Mouse (Mus musculus) neural tube, embryonic 11.5 days (tissue): Measurements from ENCODE around the gene Aoc2. TPM values are rescaled to one million over a fixed set of nuclear protein-coding genes. Genes with fewer than 3 reads are reported as not detected.
"Not testable (repeated sequence)": the region's sequence is repeated elsewhere in the genome, so short reads cannot be mapped to it uniquely, and the experiment has no call there.

ENCODE experiments used
- ATAC-seq: fragments of 200-750 bp; cut with Nextera tagmentation; 2 replicates; pipeline ENCODE4 v1.8.0; 2017; ENCODE audit warnings: moderate number of reproducible peaks, mild to moderate bottlenecking, moderate TSS enrichment, moderate library complexity; ENCODE audit not compliant: insufficient read depth, low FRiP score, low TSS enrichment
- DNase-seq: peaks from one replicate; pipeline ENCODE4 v3.0.0-alpha.2; 2015; ENCODE audit warnings: low spot score
- H3K27ac ChIP-seq: fragments of 300-500 bp; sonication (generic); 2 replicates; pipeline ENCODE4 v1.5.1; 2014; ENCODE audit warnings: low read depth, mild to moderate bottlenecking, low read length
- H3K27me3 ChIP-seq: fragments of 300-500 bp; sonication (generic); 2 replicates; pipeline ENCODE4 v1.6.1; 2014; ENCODE audit warnings: mild to moderate bottlenecking, low read length, mixed read lengths; ENCODE audit not compliant: control insufficient read depth, insufficient read depth
- H3K36me3 ChIP-seq: fragments of 300-500 bp; sonication (generic); 2 replicates; pipeline ENCODE4 v1.6.1; 2014; ENCODE audit warnings: mild to moderate bottlenecking, low read length, moderate library complexity, mixed read lengths; ENCODE audit not compliant: control insufficient read depth, insufficient read depth
- H3K4me1 ChIP-seq: fragments of 300-500 bp; sonication (generic); 2 replicates; pipeline ENCODE4 v1.6.1; 2014; ENCODE audit warnings: low read length, mixed read lengths; ENCODE audit not compliant: control insufficient read depth, insufficient read depth
- H3K4me2 ChIP-seq: fragments of 300-500 bp; sonication (generic); 2 replicates; pipeline ENCODE4 v1.6.1; 2014; ENCODE audit warnings: low read depth, mild to moderate bottlenecking, moderate library complexity
- H3K4me3 ChIP-seq: fragments of 300-500 bp; sonication (generic); 2 replicates; pipeline ENCODE4 v1.5.1; 2014; ENCODE audit warnings: low read depth, low read length
- H3K9ac ChIP-seq: fragments of 300-500 bp; sonication (generic); 2 replicates; pipeline ENCODE4 v1.6.1; 2014; ENCODE audit warnings: mild to moderate bottlenecking, low read length
- H3K9me3 ChIP-seq: fragments of 300-500 bp; sonication (generic); 2 replicates; pipeline ENCODE4 v1.6.1; 2016; ENCODE audit warnings: low read length; ENCODE audit not compliant: control insufficient read depth
- WGBS: fragments of 180-500 bp; shearing (Covaris S2); extraction: QIAGEN DNeasy Blood & Tissue Kit; methylation state at CpG from one replicate; pipeline ENCODE4 v1.1.7; 2014; 5-methylcytosine and 5-hydroxymethylcytosine counted together
- polyA plus RNA-seq: library from polyadenylated mRNA; unstranded; fragments of >200 nt; fragmentation: Nextera tagmentation; extraction: Ambion mirVana; gene quantifications from 2 replicates; pipeline ENCODE4 v1.2.1, GENCODE M21; 2014

The Aoc2 gene
- polyA plus RNA-seq, 1 experiment from 2014 or later, result 1.8 TPM

- WGBS, result 95% methylated on average over 2 of the region's 2 CpGs
These were observed 31.1 kb downstream of the Aoc2 start for GRCm38 (mm10) chr11:101355916-101356315.

GRCm38 (mm10) chr11:101357505-101358182, 32.8 kb downstream of the Aoc2 start:
- Histone ChIP-seq H3K9ac (no peak overlapping the region), H3K27me3 (no peaks in the 10 kb centered on the region), H3K27ac (no peak overlapping the region), H3K9me3 (no peaks in the 10 kb centered on the region), H3K36me3 (no peaks in the 10 kb centered on the region), H3K4me2 (no peak overlapping the region), H3K4me1 (no peaks in the 10 kb centered on the region), H3K4me3 (no peak overlapping the region)
- ATAC-seq (no peak), DNase-seq (no peak)
- WGBS, result 80% methylated on average over 3 of the region's 3 CpGs

More at GRCm38 (mm10) chr11:101355916-101356315, 31.1 kb downstream of the Aoc2 start:
- H3K9me3 ChIP-seq, result no peaks in the 10 kb centered on the region
- ATAC-seq (no peak), DNase-seq (no peak)
- no peak overlapping the region for H3K27ac ChIP-seq
- no peaks in the 10 kb centered on the region for H3K27me3 ChIP-seq
- H3K4me3 ChIP-seq, result no peak overlapping the region
- no peaks in the 10 kb centered on the region for H3K36me3 ChIP-seq
- no peak overlapping the region for H3K4me2 ChIP-seq
- H3K9ac ChIP-seq, result no peak overlapping the region
- H3K4me1 ChIP-seq, result no peaks in the 10 kb centered on the region

DNA sequence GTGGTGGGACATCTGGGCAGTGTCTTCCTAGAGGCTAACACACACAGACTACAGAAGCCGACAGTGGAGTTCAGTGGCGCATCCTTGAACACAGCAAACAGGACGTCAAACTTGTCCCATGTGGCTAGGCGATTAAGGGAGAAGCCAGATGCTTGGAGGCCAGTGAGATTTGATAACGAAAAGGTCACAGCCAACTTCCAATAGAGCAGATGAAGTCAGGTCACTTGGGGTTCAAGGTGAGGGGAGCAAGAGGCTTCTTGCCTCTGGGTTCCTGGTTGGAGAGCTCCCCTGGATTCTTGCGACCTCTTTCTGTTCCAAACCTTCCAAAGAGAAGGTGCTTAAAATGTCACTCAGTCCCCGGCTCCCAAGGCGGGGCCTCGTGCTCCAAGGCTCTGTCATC, 34.9 kb downstream of the Aoc2 start:
- Histone ChIP-seq H3K9me3 (no peaks in the 10 kb centered on the region), H3K36me3 (no peaks in the 10 kb centered on the region), H3K9ac (no peak overlapping the region), H3K4me1 (no peaks in the 10 kb centered on the region), H3K4me2 (no peak overlapping the region), H3K4me3 (no peak overlapping the region), H3K27me3 (no peaks in the 10 kb centered on the region), H3K27ac (no peak overlapping the region)
- ATAC-seq, result no peak
- no peak for DNase-seq
- 79% methylated on average over 9 of the region's 9 CpGs for WGBS

DNA sequence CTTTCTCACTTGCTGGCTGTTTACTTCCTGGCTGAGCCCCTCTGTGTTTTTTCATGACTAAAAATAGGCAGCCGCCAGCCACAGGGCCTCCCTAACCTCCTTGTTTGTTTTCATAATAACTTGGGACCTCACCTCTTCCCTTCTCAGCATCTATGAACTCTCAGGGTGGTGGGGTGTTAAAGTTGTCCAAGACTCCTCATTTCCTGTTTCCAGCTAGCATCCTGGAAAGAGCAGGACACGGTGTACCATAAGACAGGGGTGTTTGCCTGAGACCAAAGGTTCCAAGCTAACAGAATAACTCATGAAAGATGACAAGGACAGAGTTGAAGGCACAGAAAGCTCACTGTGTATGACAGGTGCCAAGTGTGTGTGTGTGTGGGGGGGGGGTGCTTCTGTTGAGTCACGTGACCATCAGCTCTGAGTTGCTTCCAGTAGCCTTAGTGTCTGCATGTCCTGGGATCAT, 35.8 kb downstream of the Aoc2 start:
- H3K4me1 ChIP-seq, result no peaks in the 10 kb centered on the region
- no peak overlapping the region for H3K4me3 ChIP-seq
- H3K27ac ChIP-seq, result no peak overlapping the region
- H3K9me3 ChIP-seq, result no peaks in the 10 kb centered on the region
- ATAC-seq (no peak), DNase-seq (no peak)
- no peak overlapping the region for H3K4me2 ChIP-seq
- 68% methylated on average over 3 of the region's 3 CpGs for WGBS
- no peaks in the 10 kb centered on the region for H3K27me3 ChIP-seq
- H3K9ac ChIP-seq, result no peak overlapping the region
- H3K36me3 ChIP-seq, result no peaks in the 10 kb centered on the region

DNA sequence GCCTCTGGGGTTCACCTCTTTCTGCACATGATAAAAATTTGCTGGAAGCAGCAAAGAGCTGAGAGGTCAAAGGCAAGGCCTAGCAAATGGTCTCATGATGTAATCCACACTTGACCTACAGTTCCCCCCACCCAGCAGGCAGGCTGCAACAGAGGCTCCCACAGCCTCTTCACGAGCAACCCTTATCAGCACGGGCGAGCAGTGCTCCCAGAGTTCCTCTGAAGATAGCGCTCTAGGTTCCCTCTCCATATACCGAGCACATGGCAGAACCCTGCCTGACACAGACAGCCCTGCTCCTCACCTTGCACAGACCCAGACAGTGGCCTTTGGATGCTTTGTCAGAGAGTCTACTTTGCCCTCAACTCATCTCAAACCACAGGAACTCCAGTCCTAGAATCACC, 39.7 kb downstream of the Aoc2 start:
- no peaks in the 10 kb centered on the region for H3K36me3 ChIP-seq
- 79% methylated on average over 5 of the region's 5 CpGs for WGBS
- no peak for DNase-seq
- H3K9ac ChIP-seq, result no peak overlapping the region
- no peaks in the 10 kb centered on the region for H3K4me1 ChIP-seq
- no peaks in the 10 kb centered on the region for H3K9me3 ChIP-seq
- no peak overlapping the region for H3K4me3 ChIP-seq
- H3K27ac ChIP-seq, result no peak overlapping the region
- ATAC-seq, result no peak
- H3K4me2 ChIP-seq, result no peak overlapping the region
- no peaks in the 10 kb centered on the region for H3K27me3 ChIP-seq

DNA sequence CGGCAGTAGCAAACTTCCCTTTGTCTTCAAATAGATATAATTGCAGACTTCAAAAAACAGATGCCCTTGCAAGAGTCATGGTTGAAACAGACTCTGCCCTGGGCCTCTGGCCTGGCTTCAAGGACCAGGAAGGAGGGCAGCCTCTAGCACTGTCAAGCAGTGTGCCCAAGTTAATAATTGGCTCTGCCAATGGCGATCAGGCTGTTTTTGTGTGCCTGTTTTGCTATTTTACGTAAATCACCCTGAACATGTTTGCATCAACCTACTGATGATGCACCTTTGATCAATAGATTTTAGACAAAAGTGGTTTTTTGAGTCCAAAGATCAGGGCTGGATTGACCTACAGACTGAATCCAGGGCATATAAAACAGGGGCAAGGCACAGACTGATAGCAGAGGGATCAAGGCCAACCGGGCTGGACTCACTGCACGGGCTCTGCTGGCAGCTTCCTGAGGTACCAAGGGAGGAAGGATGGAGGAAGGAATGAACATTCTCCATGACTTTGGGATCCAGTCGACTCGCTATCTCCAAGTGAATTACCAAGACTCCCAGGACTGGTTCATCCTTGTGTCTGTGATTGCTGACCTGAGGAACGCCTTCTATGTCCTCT, 42.6 kb downstream of the Aoc2 start, which contains the start of gene G6pc:
Gene G6pc, plus strand, starts transcription at position 236 of the 610 bp plus-strand sequence.
- no peak for ATAC-seq
- H3K36me3 ChIP-seq, result no peaks in the 10 kb centered on the region
- WGBS, result 84% methylated on average over 8 of the region's 8 CpGs

DNA sequence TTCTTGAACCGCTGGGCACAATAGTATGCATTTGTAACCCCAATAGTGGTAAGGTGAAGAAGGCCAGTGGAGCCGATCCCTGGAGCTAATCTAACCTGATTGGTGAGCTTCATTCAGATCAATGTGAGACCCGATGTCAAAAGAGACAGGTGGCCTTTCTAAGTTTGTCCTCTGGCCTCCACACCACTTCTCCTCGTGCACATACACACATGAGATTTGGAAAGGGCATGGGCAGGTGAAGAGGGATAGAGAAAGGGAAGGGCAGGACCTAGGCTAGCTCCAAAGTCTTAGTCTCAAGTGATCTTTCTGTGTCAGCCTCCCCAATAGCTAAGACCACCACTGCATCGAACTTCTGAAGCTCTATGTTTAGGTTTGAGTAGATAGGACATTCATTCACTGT, 45.3 kb downstream of the Aoc2 start:
- 85% methylated on average over 5 of the region's 5 CpGs for WGBS
- Histone ChIP-seq H3K36me3 (no peaks in the 10 kb centered on the region), H3K4me1 (no peaks in the 10 kb centered on the region), H3K4me3 (no peak overlapping the region), H3K9ac (no peak overlapping the region), H3K27ac (no peak overlapping the region), H3K27me3 (no peaks in the 10 kb centered on the region), H3K4me2 (no peak overlapping the region), H3K9me3 (no peaks in the 10 kb centered on the region)
- DNase-seq (no peak), ATAC-seq (no peak)

More for the DNA sequence above, 42.6 kb downstream of the Aoc2 start, which contains the start of gene G6pc:
- no peaks in the 10 kb centered on the region for H3K4me1 ChIP-seq
- no peak within 1 kb of the TSS for H3K9ac ChIP-seq
- H3K9me3 ChIP-seq, result no peaks in the 10 kb centered on the region
- H3K4me2 ChIP-seq, result no peak within 1 kb of the TSS
- H3K27me3 ChIP-seq, result no peaks in the 10 kb centered on the region
- no peak for DNase-seq
- H3K27ac ChIP-seq, result no peak within 1 kb of the TSS
- H3K4me3 ChIP-seq, result no peak within 1 kb of the TSS

DNA sequence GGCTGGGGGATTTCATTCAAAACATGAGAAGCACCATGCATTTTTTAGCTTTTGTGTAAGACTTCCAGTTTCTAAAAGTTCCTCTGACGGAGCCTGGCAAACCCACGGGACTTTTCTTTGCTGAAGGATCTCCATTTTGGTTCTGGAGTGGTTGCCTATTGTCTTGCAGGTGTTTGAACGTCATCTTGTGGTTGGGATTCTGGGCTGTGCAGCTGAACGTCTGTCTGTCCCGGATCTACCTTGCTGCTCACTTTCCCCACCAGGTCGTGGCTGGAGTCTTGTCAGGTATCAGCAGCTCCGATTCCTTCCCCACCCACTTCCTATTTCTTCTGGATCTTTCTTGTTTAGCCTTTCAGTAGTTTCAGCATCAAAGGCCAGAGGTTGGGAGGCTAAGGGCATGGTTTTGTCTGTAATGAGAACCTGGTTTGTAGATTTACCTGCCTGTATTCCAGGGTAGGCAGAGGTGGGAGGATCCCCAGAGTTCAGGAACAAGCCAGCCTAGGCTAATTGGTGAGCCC, 49.6 kb downstream of the Aoc2 start:
- DNase-seq (no peak), ATAC-seq (no peak)
- no peaks in the 10 kb centered on the region for H3K36me3 ChIP-seq
- H3K4me3 ChIP-seq, result no peak overlapping the region
- no peak overlapping the region for H3K27ac ChIP-seq
- no peaks in the 10 kb centered on the region for H3K4me1 ChIP-seq
- no peak overlapping the region for H3K4me2 ChIP-seq
- 71% methylated on average over 7 of the region's 7 CpGs for WGBS
- no peak overlapping the region for H3K9ac ChIP-seq
- H3K9me3 ChIP-seq, result no peaks in the 10 kb centered on the region
- no peaks in the 10 kb centered on the region for H3K27me3 ChIP-seq

DNA sequence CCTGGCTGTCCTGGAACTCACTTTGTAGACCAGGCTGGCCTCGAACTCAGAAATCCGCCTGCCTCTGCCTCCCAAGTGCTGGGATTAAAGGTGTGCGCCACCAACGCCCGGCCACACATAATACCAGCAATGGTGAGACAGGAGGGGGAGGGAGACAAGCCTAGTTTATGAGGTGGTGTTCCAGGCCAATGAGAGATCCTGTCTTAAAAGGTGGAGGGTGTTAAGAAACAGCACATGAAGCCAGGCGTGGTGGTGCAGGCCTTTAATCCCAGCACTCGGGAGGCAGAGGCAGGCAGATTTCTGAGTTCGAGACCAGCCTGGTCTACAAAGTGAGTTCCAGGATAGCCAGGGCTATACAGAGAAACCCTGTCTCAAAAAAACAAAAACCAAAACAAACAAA, 53.3 kb downstream of the Aoc2 start:
- not testable (repeated sequence) for H3K27ac ChIP-seq, H3K36me3 ChIP-seq, H3K4me1 ChIP-seq, ATAC-seq, DNase-seq, H3K27me3 ChIP-seq, H3K9ac ChIP-seq, H3K4me2 ChIP-seq, H3K4me3 ChIP-seq, H3K9me3 ChIP-seq
- 92% methylated on average over 8 of the region's 8 CpGs for WGBS
